Mouse (Mus musculus) midbrain, embryonic 11.5 days (tissue): ENCODE measurements at regions not wholly inside any gene's neighbourhood (a gene's known extent, or its start where the extent isn't known, plus 50 kb on each side); places are given as distances from the start of the nearest gene placed in this dataset.

Experiments
- ATAC-seq: fragments of 200-750 bp; cut with Nextera tagmentation; 2 replicates; pipeline ENCODE4 v1.8.0; 2017; ENCODE audit warnings: moderate TSS enrichment, moderate library complexity; ENCODE audit not compliant: low FRiP score
- DNase-seq: peaks from one replicate; pipeline ENCODE4 v3.0.0; 2015; ENCODE audit warnings: low spot score; ENCODE audit errors: missing footprints
- H3K27ac ChIP-seq: fragments of 300-500 bp; sonication (generic); 2 replicates; pipeline ENCODE4 v1.5.1; 2014; ENCODE audit warnings: low read depth, low read length
- H3K27me3 ChIP-seq: fragments of 300-500 bp; sonication (generic); 2 replicates; pipeline ENCODE4 v1.6.1; 2014; ENCODE audit warnings: mild to moderate bottlenecking, low read length, moderate library complexity, mixed read lengths; ENCODE audit not compliant: control insufficient read depth, insufficient read depth
- H3K36me3 ChIP-seq: fragments of 300-500 bp; sonication (generic); 2 replicates; pipeline ENCODE4 v1.6.1; 2014; ENCODE audit warnings: mild to moderate bottlenecking, low read length, moderate library complexity, mixed read lengths; ENCODE audit not compliant: control insufficient read depth, insufficient read depth
- H3K4me1 ChIP-seq: fragments of 300-500 bp; sonication (generic); 2 replicates; pipeline ENCODE4 v1.6.1; 2014; ENCODE audit warnings: low read length; ENCODE audit not compliant: control insufficient read depth, insufficient read depth
- H3K4me2 ChIP-seq: fragments of 300-500 bp; sonication (generic); 2 replicates; pipeline ENCODE4 v1.6.1; 2014; ENCODE audit warnings: mild to moderate bottlenecking, moderate library complexity
- H3K4me3 ChIP-seq: fragments of 300-500 bp; sonication (generic); 2 replicates; pipeline ENCODE4 v1.5.1; 2014; ENCODE audit warnings: low read depth, low read length
- H3K9ac ChIP-seq: fragments of 300-500 bp; sonication (generic); 2 replicates; pipeline ENCODE4 v1.6.1; 2014; ENCODE audit warnings: low read length
- H3K9me3 ChIP-seq: fragments of 300-500 bp; sonication (generic); 2 replicates; pipeline ENCODE4 v1.6.1; 2016; ENCODE audit warnings: low read length; ENCODE audit not compliant: control insufficient read depth
- WGBS: fragments of 180-500 bp; shearing (Covaris S2); extraction: QIAGEN DNeasy Blood & Tissue Kit; methylation state at CpG from one replicate; pipeline ENCODE4 v1.1.7; 2014; 5-methylcytosine and 5-hydroxymethylcytosine counted together

- no peaks in the 10 kb centered on the region for H3K9me3 ChIP-seq
- H3K27me3 ChIP-seq = no peaks in the 10 kb centered on the region
- H3K36me3 ChIP-seq = no peaks in the 10 kb centered on the region
- peaks cover 2% of the 10 kb centered on the region; the same call in 1 of the 2 replicates for H3K4me1 ChIP-seq
- WGBS = 90% methylated on average over 3 of the region's 3 CpGs
- H3K27ac ChIP-seq = no peak overlapping the region
- DNase-seq (no peak), ATAC-seq (no peak)
- H3K9ac ChIP-seq = no peak overlapping the region
- H3K4me2 ChIP-seq = no peak overlapping the region
- H3K4me3 ChIP-seq = no peak overlapping the region
These were observed 201.5 kb downstream of the Ly86 start for GRCm38 (mm10) chr13:37546556-37546955.

GRCm38 (mm10) chr13:37550584-37550983, 205.6 kb downstream of the Ly86 start:
- Histone ChIP-seq H3K4me1 (no peaks in the 10 kb centered on the region), H3K27ac (no peak overlapping the region), H3K4me3 (no peak overlapping the region), H3K9me3 (no peaks in the 10 kb centered on the region), H3K36me3 (no peaks in the 10 kb centered on the region), H3K9ac (no peak overlapping the region), H3K27me3 (no peaks in the 10 kb centered on the region), H3K4me2 (no peak overlapping the region)
- DNase-seq = no peak
- 87% methylated on average over 4 of the region's 4 CpGs for WGBS
- ATAC-seq = no peak

DNA sequence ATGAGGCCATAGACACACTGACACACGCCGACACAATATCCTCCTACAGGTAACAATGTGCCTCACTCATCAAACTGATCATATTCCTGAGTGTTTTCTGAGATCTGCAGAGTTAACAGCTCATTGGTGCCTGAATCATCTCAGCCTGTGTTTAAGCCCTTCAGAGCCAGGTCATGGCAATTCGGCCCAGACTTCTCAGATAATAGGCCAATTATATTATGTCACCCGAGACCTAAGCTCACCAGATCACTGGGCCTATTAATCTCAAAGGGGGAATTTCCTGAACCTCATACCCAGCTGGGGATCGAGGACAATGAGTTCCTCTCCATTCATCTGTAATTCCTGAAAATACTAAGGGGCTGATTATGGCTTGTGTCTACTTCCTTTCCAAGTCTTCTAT, 208.4 kb downstream of the Ly86 start:
- Histone ChIP-seq H3K27ac (no peak overlapping the region), H3K36me3 (no peaks in the 10 kb centered on the region), H3K9me3 (no peaks in the 10 kb centered on the region), H3K4me3 (no peak overlapping the region), H3K4me2 (no peak overlapping the region), H3K4me1 (no peaks in the 10 kb centered on the region), H3K27me3 (no peaks in the 10 kb centered on the region), H3K9ac (no peak overlapping the region)
- ATAC-seq (no peak), DNase-seq (no peak)
- WGBS = 61% methylated on average over 5 of the region's 5 CpGs

DNA sequence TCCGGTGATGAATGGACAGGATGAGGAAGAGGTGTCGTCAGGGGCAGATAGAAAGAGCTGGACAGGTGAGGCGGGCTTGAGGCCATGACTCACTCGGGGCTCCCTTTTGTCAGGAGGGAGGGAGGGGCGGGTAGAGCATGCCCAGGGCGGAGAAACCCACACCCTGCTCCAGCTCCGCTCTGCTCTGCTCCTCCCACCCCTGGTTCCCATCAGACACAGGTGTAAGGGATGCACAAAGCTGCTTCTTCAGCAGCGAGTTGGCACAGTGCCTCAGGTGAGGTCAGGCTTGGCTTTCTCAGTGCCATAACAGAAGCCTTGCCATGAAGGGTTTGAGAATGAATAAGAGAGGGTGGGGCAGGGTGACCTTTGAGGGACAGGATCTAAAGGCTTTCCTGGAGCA, 212.2 kb downstream of the Ly86 start:
- Histone ChIP-seq H3K4me2 (no peak overlapping the region), H3K4me3 (no peak overlapping the region), H3K27me3 (no peaks in the 10 kb centered on the region), H3K9me3 (no peaks in the 10 kb centered on the region), H3K9ac (no peak overlapping the region), H3K27ac (no peak overlapping the region), H3K4me1 (no peaks in the 10 kb centered on the region), H3K36me3 (no peaks in the 10 kb centered on the region)
- DNase-seq = no peak
- WGBS = 76% methylated on average over 8 of the region's 8 CpGs
- ATAC-seq = no peak

DNA sequence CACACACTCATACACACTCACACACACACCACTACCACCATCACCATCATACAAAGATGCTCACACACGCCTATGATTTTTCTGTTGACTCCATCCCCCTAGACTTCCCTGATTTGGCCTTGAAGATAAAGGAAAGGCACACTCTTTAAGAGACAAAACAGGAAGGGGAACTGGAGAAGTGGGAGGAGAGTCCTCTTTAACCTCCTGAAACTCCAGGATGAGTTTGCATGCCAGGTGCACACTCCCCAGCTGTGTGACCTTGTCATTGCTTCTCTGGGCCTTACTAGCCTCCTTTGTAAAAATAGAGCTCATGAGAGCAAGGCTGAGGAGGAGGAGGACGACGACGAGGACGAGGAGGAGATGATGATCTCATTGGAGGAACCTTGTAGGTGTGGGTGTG, 212.8 kb downstream of the Ly86 start:
- no peak for ATAC-seq
- Histone ChIP-seq H3K4me3 (no peak overlapping the region), H3K4me2 (no peak overlapping the region), H3K9me3 (no peaks in the 10 kb centered on the region), H3K27ac (no peak overlapping the region), H3K36me3 (no peaks in the 10 kb centered on the region), H3K27me3 (no peaks in the 10 kb centered on the region), H3K9ac (no peak overlapping the region), H3K4me1 (no peaks in the 10 kb centered on the region)
- 91% methylated on average over 5 of the region's 5 CpGs for WGBS
- no peak for DNase-seq

DNA sequence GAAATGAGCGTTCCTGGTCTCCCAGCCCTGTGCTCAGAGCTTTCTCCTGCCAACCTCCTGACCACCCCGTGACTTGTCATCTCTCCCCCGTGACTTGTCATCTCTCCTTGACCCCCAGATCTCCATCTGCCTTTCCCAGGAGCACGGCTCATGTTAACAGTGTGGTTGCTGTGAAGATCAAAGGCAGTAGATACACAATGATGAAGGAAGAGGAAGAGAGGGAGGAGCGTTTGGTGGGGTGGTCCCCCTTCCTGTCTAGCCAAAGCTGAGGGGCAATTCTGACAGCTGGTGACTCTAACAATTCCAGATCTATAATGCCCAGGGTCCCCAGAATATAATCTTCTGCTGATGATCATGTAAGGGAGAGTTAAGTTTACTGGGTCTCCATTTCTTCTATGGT, 214.0 kb downstream of the Ly86 start:
- no peaks in the 10 kb centered on the region for H3K27me3 ChIP-seq
- DNase-seq (no peak), ATAC-seq (no peak)
- no peaks in the 10 kb centered on the region for H3K36me3 ChIP-seq
- no peaks in the 10 kb centered on the region for H3K9me3 ChIP-seq
- H3K4me3 ChIP-seq = no peak overlapping the region
- WGBS = 70% methylated on average over 5 of the region's 5 CpGs
- H3K27ac ChIP-seq = no peak overlapping the region
- no peak overlapping the region for H3K9ac ChIP-seq
- H3K4me2 ChIP-seq = no peak overlapping the region
- no peaks in the 10 kb centered on the region for H3K4me1 ChIP-seq

- no peak overlapping the region for H3K9ac ChIP-seq
- no peaks in the 10 kb centered on the region for H3K27me3 ChIP-seq
- ATAC-seq = no peak
- H3K4me3 ChIP-seq = no peak overlapping the region
- no peak for DNase-seq
- 69% methylated on average over 7 of the region's 7 CpGs for WGBS
- H3K27ac ChIP-seq = no peak overlapping the region
- no peaks in the 10 kb centered on the region for H3K9me3 ChIP-seq
- H3K4me1 ChIP-seq = no peaks in the 10 kb centered on the region
- no peaks in the 10 kb centered on the region for H3K36me3 ChIP-seq
- H3K4me2 ChIP-seq = no peak overlapping the region
These were observed 214.8 kb downstream of the Ly86 start for GRCm38 (mm10) chr13:37559706-37560313.

GRCm38 (mm10) chr13:37560387-37560786, 215.4 kb downstream of the Ly86 start:
- no peaks in the 10 kb centered on the region for H3K27me3 ChIP-seq
- H3K4me3 ChIP-seq = no peak overlapping the region
- H3K4me1 ChIP-seq = no peaks in the 10 kb centered on the region
- no peak overlapping the region for H3K9ac ChIP-seq
- no peaks in the 10 kb centered on the region for H3K36me3 ChIP-seq
- WGBS = 51% methylated on average over 9 of the region's 9 CpGs
- DNase-seq (no peak), ATAC-seq (no peak)
- no peak overlapping the region for H3K27ac ChIP-seq
- H3K4me2 ChIP-seq = no peak overlapping the region
- H3K9me3 ChIP-seq = no peaks in the 10 kb centered on the region

DNA sequence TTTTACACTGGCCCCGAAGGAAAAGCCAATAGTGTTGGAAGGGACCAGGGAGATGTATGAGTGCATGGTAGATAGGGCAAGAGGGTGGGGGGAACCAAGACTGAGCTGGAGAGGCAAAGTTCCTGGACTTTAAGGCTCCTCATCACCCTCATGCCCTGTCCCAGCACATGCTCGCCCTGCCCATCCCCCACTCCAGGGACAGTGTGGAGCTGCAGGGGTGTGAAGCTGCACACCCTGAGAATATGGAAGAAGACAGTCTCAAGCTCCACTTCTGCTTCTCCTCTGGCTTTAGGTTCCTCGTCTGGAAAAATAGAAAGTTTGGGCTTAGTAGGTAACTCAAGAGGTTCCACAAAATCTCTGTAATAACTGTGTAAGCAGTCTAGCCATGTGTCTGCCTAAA, 215.8 kb downstream of the Ly86 start:
- no peak overlapping the region for H3K9ac ChIP-seq
- no peaks in the 10 kb centered on the region for H3K27me3 ChIP-seq
- no peaks in the 10 kb centered on the region for H3K9me3 ChIP-seq
- no peak overlapping the region for H3K4me2 ChIP-seq
- H3K4me1 ChIP-seq = no peaks in the 10 kb centered on the region
- DNase-seq = no peak
- no peak overlapping the region for H3K4me3 ChIP-seq
- no peak overlapping the region for H3K27ac ChIP-seq
- no peak for ATAC-seq
- 49% methylated on average over 3 of the region's 3 CpGs for WGBS
- no peaks in the 10 kb centered on the region for H3K36me3 ChIP-seq

- Histone ChIP-seq H3K4me2 (no peak overlapping the region), H3K4me3 (no peak overlapping the region), H3K27ac (no peak overlapping the region), H3K9me3 (no peaks in the 10 kb centered on the region), H3K4me1 (no peaks in the 10 kb centered on the region), H3K9ac (no peak overlapping the region), H3K36me3 (no peaks in the 10 kb centered on the region), H3K27me3 (no peaks in the 10 kb centered on the region)
- no peak for DNase-seq
- 68% methylated on average over 2 of the region's 2 CpGs for WGBS
- ATAC-seq = no peak
These were observed 216.4 kb downstream of the Ly86 start for GRCm38 (mm10) chr13:37561437-37561836.
